Mouse (Mus musculus) central nervous system, embryonic 18 days (tissue): ENCODE measurements around the gene Olfr596. TPM values are rescaled to one million over a fixed set of nuclear protein-coding genes. Genes with fewer than 3 reads are reported as not detected.

ENCODE experiments used
- polyA plus RNA-seq: library from polyadenylated mRNA; depleted of rRNA; stranded (reverse); fragments of >200 nt; gene quantifications from 2 replicates; pipeline ENCODE4 v1.2.3, GENCODE M21; 2012; rRNA removed

Olfr596 gene
- polyA plus RNA-seq, result not detected in 2 replicates

DNA sequence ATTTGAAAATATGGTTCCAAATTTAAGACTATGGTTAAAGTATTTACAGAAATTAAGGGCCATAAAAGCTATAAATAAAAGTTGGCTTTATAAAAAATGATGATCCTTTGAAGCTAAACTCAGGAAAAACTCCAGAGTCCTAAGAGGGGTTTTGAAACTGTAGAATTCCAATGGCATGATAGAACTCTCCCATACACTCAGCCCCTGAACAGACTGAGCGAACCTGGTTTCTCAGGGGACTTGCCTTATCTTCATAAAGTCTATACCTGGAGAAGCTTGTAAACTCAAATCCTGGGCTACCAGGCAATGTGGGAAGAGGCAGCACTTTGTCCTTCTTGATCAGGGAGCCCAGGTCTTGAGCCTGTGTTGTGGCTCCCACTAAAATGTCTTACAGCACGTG, at the start of gene Olfr596:
Gene Olfr596 (plus strand): TSS at position 301 of the 400 bp plus-strand sequence.

DNA sequence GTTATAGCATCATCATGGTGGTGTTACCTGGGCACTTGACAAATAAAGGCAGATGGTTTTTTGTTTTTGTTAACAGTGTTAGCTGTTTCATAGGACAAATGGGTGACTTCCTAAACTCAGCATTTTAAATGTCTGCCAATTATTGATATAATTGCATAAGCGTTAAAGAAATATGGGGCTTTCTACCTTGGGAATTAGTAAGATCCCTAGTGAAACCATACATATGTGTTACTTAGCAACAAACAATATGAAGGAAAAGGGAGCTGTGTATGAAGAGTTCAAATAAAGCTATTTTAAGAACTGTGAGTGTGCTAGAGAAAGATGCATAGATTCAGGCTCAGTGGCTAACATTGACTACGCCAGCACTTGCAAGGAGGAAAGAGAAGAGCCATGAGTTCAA, 10.6 kb downstream of the Olfr596 start, which contains the start of gene Olfr597:
Gene Olfr597 (plus strand): TSS at position 301 of the 400 bp plus-strand sequence.

DNA sequence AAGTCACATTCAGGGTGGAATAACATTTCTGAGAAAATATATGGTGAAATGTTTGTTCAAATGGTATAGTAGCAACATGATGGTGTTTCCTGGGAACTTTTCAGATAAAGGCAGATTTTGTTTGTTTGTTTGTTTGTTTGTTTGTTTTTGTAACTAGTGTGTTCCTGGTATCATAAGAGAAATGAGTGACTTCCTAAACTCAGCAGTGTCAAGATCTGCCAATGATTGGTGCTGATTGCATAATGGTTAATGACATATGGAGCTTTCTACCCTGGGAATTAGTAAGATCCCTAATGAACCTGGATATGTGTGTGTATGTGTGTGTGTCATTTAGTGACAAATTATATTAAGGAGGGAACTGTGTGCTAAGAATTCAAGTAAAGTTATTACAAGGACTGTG, 17.8 kb downstream of the Olfr596 start, which contains the start of gene Olfr598:
Gene Olfr598 (plus strand): TSS at position 301 of the 400 bp plus-strand sequence.

DNA sequence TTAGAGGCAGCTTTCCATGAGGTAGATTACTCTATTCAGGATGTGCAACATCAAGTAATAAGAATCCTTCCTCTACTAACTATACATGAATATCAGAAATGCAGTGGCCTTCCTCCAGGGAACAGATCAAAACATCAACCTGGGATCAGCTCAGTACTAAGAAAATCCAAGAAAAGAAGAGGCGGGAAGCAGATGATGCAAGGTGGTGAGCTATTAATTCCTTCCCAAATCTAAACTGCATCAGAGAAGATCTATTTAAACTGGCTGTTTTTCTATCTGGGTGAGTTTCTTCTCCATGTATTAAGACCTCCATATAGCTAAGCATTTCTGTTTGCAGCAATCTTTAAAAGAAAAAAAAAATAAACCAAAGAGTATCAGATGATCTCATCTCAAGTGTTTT, 30.2 kb downstream of the Olfr596 start, which contains the start of gene Olfr599:
Gene Olfr599 (plus strand): TSS at position 301 of the 400 bp plus-strand sequence.

DNA sequence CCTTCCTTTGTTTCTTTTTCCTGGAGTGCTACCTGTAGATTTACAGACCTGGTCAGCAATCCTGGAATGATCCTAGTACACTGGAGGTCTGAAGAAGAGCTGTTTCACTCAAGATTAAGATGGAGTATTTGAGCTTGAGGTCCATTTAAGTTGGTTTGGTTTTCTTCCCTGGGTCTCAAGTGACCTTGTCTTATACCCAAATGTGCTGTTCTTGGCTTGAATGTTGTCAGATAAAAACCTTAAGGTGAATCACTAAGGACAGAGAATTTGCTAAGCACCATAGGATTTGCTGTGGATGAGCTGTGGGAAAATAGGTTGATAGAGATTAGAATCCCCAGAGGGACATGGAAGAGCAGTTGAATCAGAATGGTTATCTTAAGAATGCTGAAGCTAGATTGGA, 44.1 kb downstream of the Olfr596 start, which contains the start of gene Olfr600:
Gene Olfr600 (minus strand): TSS at position 101 of the 400 bp plus-strand sequence.

Other genes starting within 250 kb of the Olfr596 start
- not detected in 2 replicates for gene Olfr584, start 223.8 kb upstream of the Olfr596 start, polyA plus RNA-seq
- not detected in 2 replicates for gene Olfr585, start 207.9 kb upstream of the Olfr596 start, polyA plus RNA-seq
- not detected in 2 replicates for gene Olfr586, start 180.0 kb upstream of the Olfr596 start, polyA plus RNA-seq
- not detected in 2 replicates for gene Olfr588-ps1, start 164.8 kb upstream of the Olfr596 start, polyA plus RNA-seq
- not detected in 2 replicates for gene Olfr589, start 149.3 kb upstream of the Olfr596 start, polyA plus RNA-seq
- not detected in 2 replicates for gene Olfr591, start 127.3 kb upstream of the Olfr596 start, polyA plus RNA-seq
- not detected in 2 replicates for gene Olfr592, start 120.8 kb upstream of the Olfr596 start, polyA plus RNA-seq
- not detected in 2 replicates for gene Olfr593, start 93.8 kb upstream of the Olfr596 start, polyA plus RNA-seq
- gene Olfr594, start 88.7 kb upstream of the Olfr596 start, polyA plus RNA-seq, result not detected in 2 replicates
- not detected in 2 replicates for gene Usp17ld, start 53.1 kb upstream of the Olfr596 start, polyA plus RNA-seq
- gene Olfr597, start 10.7 kb downstream of the Olfr596 start, polyA plus RNA-seq, result not detected in 2 replicates
- gene Olfr598, start 17.9 kb downstream of the Olfr596 start, polyA plus RNA-seq, result not detected in 2 replicates
- not detected in 2 replicates for gene Olfr599, start 30.3 kb downstream of the Olfr596 start, polyA plus RNA-seq
- not detected in 2 replicates for gene Olfr600, start 44.0 kb downstream of the Olfr596 start, polyA plus RNA-seq
- gene Olfr601, start 57.0 kb downstream of the Olfr596 start, polyA plus RNA-seq, result not detected in 2 replicates
- not detected in 2 replicates for gene Olfr603, start 80.5 kb downstream of the Olfr596 start, polyA plus RNA-seq
- not detected in 2 replicates for gene Usp17lc, start 109.4 kb downstream of the Olfr596 start, polyA plus RNA-seq
- not detected in 2 replicates for gene Olfr605, start 139.8 kb downstream of the Olfr596 start, polyA plus RNA-seq
- not detected in 2 replicates for gene Olfr606, start 143.4 kb downstream of the Olfr596 start, polyA plus RNA-seq
- gene Olfr607, start 158.5 kb downstream of the Olfr596 start, polyA plus RNA-seq, result not detected in 2 replicates
- not detected in 2 replicates for gene Olfr608, start 164.2 kb downstream of the Olfr596 start, polyA plus RNA-seq
- not detected in 2 replicates for gene Olfr609, start 192.4 kb downstream of the Olfr596 start, polyA plus RNA-seq
- not detected in 2 replicates for gene Olfr610, start 206.5 kb downstream of the Olfr596 start, polyA plus RNA-seq
- not detected in 2 replicates for gene Olfr611, start 215.2 kb downstream of the Olfr596 start, polyA plus RNA-seq
- gene Olfr612, start 237.1 kb downstream of the Olfr596 start, polyA plus RNA-seq, result not detected in 2 replicates
- not detected in 2 replicates for gene Olfr613, start 242.4 kb downstream of the Olfr596 start, polyA plus RNA-seq